Mouse (Mus musculus): ENCODE results near the gene Hs3st5.
"Not testable (repeated sequence)": the region's sequence is repeated elsewhere in the genome, so short reads cannot be mapped to it uniquely, and the experiment has no call there.

The Hs3st5 gene

GRCm38 (mm10) chr10:36557673-36558072, 51.1 kb downstream of the Hs3st5 start:
- DNase-seq (ENCODE audit: low spot score): no peak

DNA sequence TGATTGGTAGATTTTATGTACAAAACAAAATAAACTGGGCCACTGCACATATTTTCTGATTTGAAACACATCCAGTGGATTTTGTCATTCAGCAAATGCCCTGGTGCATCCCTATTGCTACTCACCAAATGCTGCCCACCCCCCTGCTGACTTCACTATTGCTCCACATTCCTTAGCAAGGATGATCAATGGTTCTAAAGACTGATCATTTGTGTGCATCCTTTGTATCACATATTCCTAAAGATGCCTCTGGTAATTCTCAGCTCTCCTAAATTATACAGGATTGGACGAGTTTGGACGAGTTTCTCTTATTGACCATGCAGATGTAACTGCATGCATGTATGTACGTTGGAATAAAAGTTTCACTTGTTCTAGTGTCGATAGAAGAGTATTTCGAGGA, 52.1 kb downstream of the Hs3st5 start:
- DNase-seq (ENCODE audit: low spot score): no peak

DNA sequence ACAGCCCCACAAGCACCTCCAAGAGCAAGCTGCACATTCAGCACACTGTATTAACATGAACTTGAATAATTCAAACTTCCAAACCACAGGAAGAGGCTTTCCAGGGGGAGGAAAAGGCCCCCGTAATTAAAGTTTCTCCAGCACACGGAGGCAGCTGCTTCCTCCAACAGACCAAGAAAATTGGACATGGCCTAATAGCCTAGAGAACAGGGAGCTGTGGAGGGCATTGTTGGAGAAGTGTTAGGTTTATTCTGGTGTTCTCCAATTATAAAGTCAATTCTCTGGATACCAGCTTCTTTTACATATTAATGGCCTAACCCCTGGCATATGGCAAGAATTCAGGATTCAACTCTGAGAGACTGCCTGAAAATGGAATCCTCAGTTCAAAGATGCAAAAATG, 60.6 kb downstream of the Hs3st5 start:
- DNase-seq (ENCODE audit: low spot score): no peak

DNA sequence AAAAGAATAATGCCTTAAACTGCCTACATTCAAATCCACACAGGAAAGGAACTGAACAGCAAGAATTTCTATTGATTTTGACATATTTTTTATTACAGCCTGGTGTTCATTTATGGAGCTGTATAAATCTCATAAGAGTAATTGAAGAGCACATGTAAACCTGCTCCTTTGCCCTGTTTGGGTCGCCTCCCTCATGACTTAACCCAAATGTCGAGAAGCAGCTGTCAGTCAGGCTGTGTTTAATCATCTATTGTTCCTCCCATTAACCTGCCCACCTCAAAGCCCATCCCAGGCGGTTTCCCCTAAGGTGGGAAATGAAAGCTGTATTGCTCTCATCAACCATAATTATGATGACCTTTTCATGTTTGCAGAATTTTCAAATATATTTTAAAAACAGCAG, 65.9 kb downstream of the Hs3st5 start:
- DNase-seq (ENCODE audit: low spot score): no peak

- no peak for DNase-seq (ENCODE audit: low spot score)
Observed at GRCm38 (mm10) chr10:36578375-36579145, 71.9 kb downstream of the Hs3st5 start.

GRCm38 (mm10) chr10:36610400-36610799, 103.8 kb downstream of the Hs3st5 start:
- no peak for DNase-seq (ENCODE audit: low spot score)

DNA sequence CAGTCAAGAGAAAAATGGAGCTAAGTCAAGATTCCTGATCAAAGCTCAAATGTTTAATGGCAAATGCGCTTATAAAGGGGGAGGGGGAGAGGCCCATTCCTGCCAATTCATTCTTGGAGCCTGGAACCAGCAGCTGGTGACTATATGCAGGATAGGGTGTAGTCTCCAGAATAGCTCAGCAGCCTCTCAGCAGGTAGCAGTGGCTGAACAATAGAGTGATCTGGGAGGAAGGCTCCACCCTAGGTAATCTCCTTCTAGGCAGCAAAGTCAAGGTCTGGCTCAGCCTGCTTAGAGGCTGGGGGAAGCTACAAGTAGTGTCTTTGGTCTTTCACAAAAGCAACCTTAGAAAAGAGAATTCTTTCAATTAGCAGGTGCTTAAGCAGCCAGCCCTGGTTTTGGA, 104.8 kb downstream of the Hs3st5 start:
- DNase-seq (ENCODE audit: low spot score): not testable (repeated sequence)

DNA sequence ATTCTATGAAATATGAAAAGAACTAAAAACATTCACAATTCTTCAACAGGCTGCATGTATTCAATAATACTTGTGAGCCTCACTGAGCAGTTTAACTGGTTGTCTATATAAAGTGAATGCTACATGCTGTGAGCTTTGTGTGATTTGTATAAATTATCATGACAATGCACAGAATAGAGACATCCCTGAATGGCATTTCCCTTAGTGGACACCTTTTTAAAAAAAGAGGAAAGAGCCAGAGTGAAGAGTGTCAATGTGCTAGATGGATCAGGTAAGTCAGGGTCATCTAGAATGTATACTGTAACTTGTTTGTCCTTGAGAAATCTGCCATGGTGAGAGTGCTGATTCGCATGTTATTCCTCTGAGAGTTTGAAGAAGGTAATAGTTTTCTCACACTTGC, 116.4 kb downstream of the Hs3st5 start:
- no peak for DNase-seq (ENCODE audit: low spot score)

- DNase-seq (ENCODE audit: low spot score): no peak
Observed at GRCm38 (mm10) chr10:36627952-36628351, 121.3 kb downstream of the Hs3st5 start.

- no peak for DNase-seq (ENCODE audit: low spot score)
Observed at GRCm38 (mm10) chr10:36631746-36632145, 125.1 kb downstream of the Hs3st5 start.

- no peak for DNase-seq (ENCODE audit: low spot score)
Observed at GRCm38 (mm10) chr10:36650653-36651052, 144.0 kb downstream of the Hs3st5 start.

DNA sequence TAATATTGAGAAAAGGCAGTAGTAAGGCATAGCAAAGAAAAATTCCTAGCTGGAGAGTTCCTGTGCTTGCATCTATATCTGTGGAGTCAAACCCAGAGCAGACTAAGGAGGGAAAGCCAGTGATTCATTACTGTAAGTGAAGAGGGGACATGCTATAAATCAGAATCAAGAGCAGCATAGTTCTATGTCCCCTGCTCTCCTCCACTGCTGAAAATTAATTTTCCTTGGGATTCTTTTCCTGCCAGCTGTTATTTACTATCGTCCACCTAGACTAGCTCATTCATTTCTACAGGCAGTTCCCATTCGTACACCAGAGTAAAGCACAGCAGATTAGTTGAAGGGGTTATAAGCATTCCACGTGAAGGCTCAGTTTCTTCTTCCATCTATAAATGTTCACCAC, 207.4 kb downstream of the Hs3st5 start:
- DNase-seq (ENCODE audit: low spot score): no peak

- no peak for DNase-seq (ENCODE audit: low spot score)
Observed at GRCm38 (mm10) chr10:36726239-36726638, 219.6 kb downstream of the Hs3st5 start.

DNA sequence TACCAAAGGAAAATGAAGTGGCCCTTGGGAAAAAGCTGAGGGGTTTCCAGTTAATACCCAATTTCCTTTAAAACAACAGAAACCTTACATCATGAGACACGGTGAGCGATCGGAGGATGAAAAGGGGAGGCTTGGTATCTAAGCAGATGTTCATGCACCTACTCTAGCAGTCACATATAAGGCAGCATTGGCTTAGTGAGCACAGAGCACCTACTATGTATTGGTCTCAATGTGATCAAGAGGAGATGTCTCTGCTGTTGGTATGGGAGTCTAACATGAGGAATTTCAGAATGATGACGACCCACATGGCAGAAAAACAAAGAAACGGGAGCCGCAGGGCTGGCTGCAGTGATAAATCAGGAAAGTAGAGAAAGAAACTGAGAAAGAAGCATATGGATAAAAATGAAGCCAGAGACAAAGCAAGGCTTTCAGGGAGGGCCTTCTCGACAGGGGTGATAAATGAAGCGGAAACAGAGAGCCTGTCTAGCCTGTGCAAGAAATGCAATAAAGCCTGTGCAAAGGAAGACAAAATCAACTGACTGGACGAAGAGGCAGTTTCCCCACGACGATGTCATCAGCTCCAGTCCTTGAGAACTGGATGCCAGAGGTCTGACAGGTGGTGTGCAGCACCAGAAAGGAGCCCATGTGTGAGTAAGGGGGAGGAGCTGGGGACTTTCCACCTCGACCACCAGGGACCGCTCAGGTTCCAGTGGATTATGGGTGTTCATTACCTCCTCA, 222.9 kb downstream of the Hs3st5 start:
- DNase-seq (ENCODE audit: low spot score): no peak

DNA sequence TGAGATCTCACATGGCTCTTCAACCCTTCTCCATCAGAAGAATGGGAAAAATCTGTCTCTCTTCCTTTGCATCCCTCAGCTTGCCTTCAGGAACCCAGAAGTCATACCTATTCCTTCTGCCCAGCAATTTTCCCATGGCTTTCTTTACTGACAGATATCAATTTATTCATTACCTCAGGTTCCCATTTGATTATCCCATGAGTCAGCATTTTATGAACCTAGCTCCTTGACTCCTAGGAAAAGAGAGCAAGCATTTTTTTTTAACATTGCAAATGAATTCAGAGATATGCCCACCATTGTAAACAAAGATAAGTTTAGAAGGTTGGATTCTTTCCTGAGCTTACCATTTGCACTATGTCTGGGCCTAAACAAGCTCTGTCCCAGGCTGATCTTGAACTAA, 232.8 kb downstream of the Hs3st5 start:
- no peak for DNase-seq (ENCODE audit: low spot score)

GRCm38 (mm10) chr10:36750021-36750420, 243.4 kb downstream of the Hs3st5 start:
- no peak for DNase-seq (ENCODE audit: low spot score)

GRCm38 (mm10) chr10:36754471-36754870, 247.9 kb downstream of the Hs3st5 start:
- DNase-seq (ENCODE audit: low spot score): no peak

DNA sequence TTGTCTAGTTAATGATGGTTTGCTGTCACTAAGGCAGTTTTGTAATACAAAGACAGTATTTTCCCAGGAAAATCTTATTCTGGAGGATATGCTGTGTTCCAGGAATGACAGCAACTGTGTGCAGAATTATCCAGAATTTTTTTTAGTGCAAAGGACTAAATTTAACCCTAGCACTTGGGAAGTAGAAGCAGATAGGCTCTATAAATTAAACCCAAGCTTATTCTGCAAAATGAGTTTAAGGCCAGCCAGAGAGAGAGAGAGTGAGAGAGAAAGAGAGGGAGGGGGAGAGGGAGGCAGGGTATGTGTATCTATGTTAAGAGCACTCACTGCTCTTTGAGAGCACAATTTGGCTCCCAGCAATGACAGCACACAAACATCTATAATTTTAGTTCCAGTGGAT, 267.0 kb downstream of the Hs3st5 start:
- no peak for DNase-seq (ENCODE audit: low spot score)

- DNase-seq (ENCODE audit: low spot score): no peak
Observed at GRCm38 (mm10) chr10:36774898-36775297, 268.3 kb downstream of the Hs3st5 start.

DNA sequence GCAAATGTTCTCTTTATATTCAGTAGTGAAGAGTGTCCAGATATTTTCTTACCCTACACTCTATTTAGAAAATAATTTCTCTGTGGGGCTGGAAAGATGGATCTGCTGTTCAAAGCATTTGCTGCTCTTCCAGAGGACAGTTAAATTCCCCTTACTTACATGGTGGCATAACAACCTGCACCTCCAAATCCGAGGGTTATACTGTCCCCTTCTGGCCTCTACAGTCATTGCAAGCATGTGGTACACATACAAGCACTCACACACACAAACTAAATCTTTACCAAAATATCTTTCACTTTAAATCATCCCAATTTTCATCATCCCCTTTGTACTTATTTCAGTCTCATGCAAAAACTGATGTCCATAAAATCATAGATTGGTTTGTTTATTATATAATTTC, 275.0 kb downstream of the Hs3st5 start:
- no peak for DNase-seq (ENCODE audit: low spot score)

DNA sequence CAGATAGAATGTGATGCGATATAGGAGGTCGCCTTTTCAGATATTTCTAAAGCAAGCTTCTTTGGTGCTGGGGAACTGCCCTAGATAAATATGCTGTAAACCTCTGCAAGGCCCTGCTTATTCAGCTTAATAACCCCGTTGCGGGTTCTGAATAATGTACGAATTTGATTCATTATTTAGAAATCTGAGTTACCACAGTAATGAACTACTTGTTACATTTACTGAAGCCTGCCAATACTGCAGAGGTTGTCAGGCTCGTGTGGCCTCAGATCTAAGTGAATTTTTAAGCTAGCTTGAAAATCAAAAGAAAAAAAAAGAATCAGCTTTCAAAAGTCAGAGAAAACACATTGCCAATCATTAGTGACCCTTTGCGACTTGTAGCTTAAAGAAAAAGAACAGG, 280.4 kb downstream of the Hs3st5 start:
- no peak for DNase-seq (ENCODE audit: low spot score)

GRCm38 (mm10) chr10:36791771-36792170, 285.2 kb downstream of the Hs3st5 start:
- no peak for DNase-seq (ENCODE audit: low spot score)

DNA sequence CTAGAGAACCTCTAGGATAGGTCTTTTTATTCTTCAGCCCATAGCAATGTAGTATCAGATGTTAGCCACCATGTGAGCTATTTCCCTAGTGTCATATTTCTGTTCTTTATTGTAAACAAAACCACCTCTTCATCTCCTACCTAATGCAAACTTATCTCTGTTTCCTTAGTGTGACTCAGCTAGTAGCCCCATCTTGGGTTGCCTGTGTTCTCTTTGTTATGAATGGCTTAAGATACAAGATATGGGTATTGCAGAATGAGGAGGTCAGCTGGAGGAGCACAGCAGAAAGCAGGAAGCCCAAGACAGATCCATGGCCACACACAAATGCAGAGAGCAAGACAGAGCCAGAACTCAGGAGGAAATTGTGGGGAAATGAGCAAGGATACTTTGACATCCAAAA, 288.7 kb downstream of the Hs3st5 start:
- no peak for DNase-seq (ENCODE audit: low spot score)

Data from testis, postnatal 14 days (tissue).